Mouse (Mus musculus) ES-E14 (cell line): ENCODE measurements around the gene Dnajb6. TPM values are rescaled to one million over a fixed set of nuclear protein-coding genes. Genes with fewer than 3 reads are reported as not detected.

ENCODE experiments used
- DNase-seq: peaks from one replicate; pipeline ENCODE4 v3.0.0-alpha.2; 2013; ENCODE audit warnings: low read depth, low spot score
- H3K27ac ChIP-seq: 2 replicates; pipeline ENCODE4 v1.5.1; 2012; ENCODE audit warnings: low read depth, mild to moderate bottlenecking, low read length, moderate library complexity, mixed read lengths; ENCODE audit not compliant: poor library complexity, insufficient read depth, severe bottlenecking
- H3K36me3 ChIP-seq: 2 replicates; pipeline ENCODE4 v1.6.1; 2012; ENCODE audit warnings: mild to moderate bottlenecking, low read length, moderate library complexity, mixed read lengths; ENCODE audit not compliant: control insufficient read depth, poor library complexity, insufficient read depth, severe bottlenecking
- H3K4me1 ChIP-seq, 2 experiments: fragments of 150-350 bp in 1 of 2; sonication (generic) in 1 of 2; 2 replicates each; pipeline ENCODE4 v1.6.1; 2012; ENCODE audit warnings: low read length in 2 of 2, mild to moderate bottlenecking in 1 of 2, mixed read lengths in 1 of 2; ENCODE audit not compliant: control insufficient read depth in 2 of 2, insufficient read depth in 2 of 2, poor library complexity in 1 of 2
- H3K4me3 ChIP-seq, 2 experiments: fragments of 150-350 bp in 1 of 2; sonication (generic) in 1 of 2; 2 replicates each; pipeline ENCODE4 v1.5.1; 2012; ENCODE audit warnings: low read length in 2 of 2, low read depth in 1 of 2, mild to moderate bottlenecking in 1 of 2, mixed read lengths in 1 of 2; ENCODE audit not compliant: insufficient read depth in 1 of 2, poor library complexity in 1 of 2, severe bottlenecking in 1 of 2
- H3K9ac ChIP-seq: 2 replicates; pipeline ENCODE4 v1.6.1; 2012; ENCODE audit warnings: low read depth, mild to moderate bottlenecking, low read length, mixed read lengths; ENCODE audit not compliant: poor library complexity, insufficient read depth, severe bottlenecking
- H3K9me3 ChIP-seq: fragments of 150-350 bp; sonication (generic); 2 replicates; pipeline ENCODE4 v1.6.1; 2012; ENCODE audit warnings: low read depth, mild to moderate bottlenecking, low read length; ENCODE audit not compliant: control insufficient read depth, insufficient read depth
- CHD2 ChIP-seq: IDR thresholded peaks from 2 replicates; pipeline ENCODE4 v1.6.1; 2014; ENCODE audit warnings: mild to moderate bottlenecking, low read depth, low read length, inconsistent platforms
- HCFC1 ChIP-seq: IDR thresholded peaks from 2 replicates; pipeline ENCODE4 v1.6.1; 2012; ENCODE audit warnings: low read length, inconsistent platforms, borderline replicate concordance; ENCODE audit not compliant: insufficient read depth
- MAFK ChIP-seq: IDR thresholded peaks from 2 replicates; pipeline ENCODE4 v1.6.1; 2014; ENCODE audit warnings: mild to moderate bottlenecking, low read depth, low read length, inconsistent platforms; ENCODE audit not compliant: insufficient read depth
- ZC3H11A ChIP-seq: IDR thresholded peaks from 2 replicates; pipeline ENCODE4 v1.6.1; 2012; ENCODE audit warnings: low read depth, mild to moderate bottlenecking, inconsistent platforms, low read length, borderline replicate concordance
- ZNF384 ChIP-seq: IDR thresholded peaks from 2 replicates; pipeline ENCODE4 v1.6.1; 2012; ENCODE audit warnings: low read depth, low read length, inconsistent platforms
- in situ Hi-C, 2 experiments: fragments of 600-800 bp; cut with MboI; formaldehyde crosslinking; loops; one replicate each; pipeline ENCODE4 v1.15.1; 2025; ENCODE audit warnings: low sequenced_read_pairs in 2 of 2, inconsistent platforms in 1 of 2; ENCODE audit not compliant: unreplicated experiment in 2 of 2
- total RNA-seq: library from RNA; depleted of rRNA; stranded (reverse); fragments of 300-350 nt; gene quantifications from 2 replicates; pipeline ENCODE4 v1.2.3, GENCODE M21; 2012; rRNA removed

The Dnajb6 gene
- total RNA-seq, 1 experiment: 224 TPM

DNA sequence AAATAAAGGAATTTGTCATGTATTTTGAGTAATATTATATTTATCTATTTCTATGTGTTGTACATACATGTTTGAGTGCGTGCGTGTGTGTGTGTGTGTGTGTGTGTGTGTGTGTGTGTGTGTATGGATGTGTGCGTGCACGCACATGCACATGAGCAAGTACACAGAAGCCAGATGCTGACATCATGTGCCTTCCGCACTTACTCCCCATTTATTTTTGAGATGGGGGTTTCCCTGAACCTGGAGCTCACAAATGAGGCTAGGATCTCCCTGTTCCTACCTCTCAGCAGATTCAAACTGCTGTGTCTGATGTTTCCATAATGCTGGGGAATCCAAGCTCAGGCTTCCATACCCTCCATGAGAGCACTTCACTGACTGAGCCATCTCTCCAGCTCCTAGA is 126.9 kb downstream of the Dnajb6 start:
- DNase-seq: no peak
- no peak overlapping the region for H3K9ac ChIP-seq
- no peaks in the 10 kb centered on the region for H3K9me3 ChIP-seq
- no peak for TF ChIP-seq ZC3H11A
- TF ChIP-seq HCFC1: no peak
- no peak for TF ChIP-seq ZNF384
- no peak for TF ChIP-seq CHD2
- TF ChIP-seq MAFK: no peak
- no peak overlapping the region for H3K4me3 ChIP-seq
- H3K36me3 ChIP-seq: no peaks in the 10 kb centered on the region
- in situ Hi-C loops: no loop called here
- H3K4me1 ChIP-seq: no peaks in the 10 kb centered on the region
- no peak overlapping the region for H3K27ac ChIP-seq

DNA sequence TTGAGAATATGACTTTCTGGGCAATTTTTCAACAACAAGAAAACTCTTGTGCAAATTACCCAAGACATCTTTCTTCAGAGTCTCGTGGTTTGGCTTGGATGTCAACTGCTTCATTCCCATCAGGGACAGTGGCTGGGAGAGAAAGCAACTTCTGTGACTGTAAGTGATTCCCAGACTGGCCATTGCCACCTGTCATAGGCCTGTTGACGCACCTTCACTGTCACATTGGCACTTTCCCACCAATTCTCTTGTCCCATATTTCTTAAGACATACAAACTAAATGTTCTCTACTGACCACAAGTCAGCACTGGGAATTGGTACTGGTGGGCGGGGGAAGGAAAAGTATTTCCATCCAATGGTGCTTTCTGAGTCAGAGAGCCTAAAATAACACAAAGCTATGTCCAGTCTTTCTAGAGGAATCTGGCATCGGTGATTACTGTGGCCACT is 128.8 kb downstream of the Dnajb6 start:
- no peaks in the 10 kb centered on the region for H3K4me1 ChIP-seq
- no peak overlapping the region for H3K4me3 ChIP-seq
- H3K9me3 ChIP-seq: no peaks in the 10 kb centered on the region
- TF ChIP-seq ZC3H11A (no peak), MAFK (no peak), CHD2 (no peak), HCFC1 (no peak), ZNF384 (no peak)
- H3K27ac ChIP-seq: no peak overlapping the region
- no peak for DNase-seq
- no peak overlapping the region for H3K9ac ChIP-seq
- in situ Hi-C loops: no loop called here
- H3K36me3 ChIP-seq: no peaks in the 10 kb centered on the region

DNA sequence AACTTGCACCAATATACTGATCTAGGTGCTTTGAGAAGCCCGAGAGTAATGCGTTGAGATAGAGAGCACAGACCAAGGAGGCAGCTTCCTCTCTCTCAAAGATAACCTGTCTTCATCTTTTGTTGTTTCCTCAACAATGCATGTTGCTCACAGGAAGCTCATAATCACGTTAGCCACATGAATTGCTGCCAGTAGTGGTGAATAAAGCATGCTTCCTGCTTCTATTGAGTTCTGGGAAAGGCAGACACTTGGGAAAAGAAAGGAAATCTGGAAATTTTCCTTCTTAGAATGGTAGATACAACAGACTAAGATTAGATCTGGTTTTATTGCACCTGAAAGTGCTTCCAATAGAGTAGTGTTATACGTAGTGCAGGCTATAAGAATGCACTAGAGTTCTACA is 129.5 kb downstream of the Dnajb6 start:
- Histone ChIP-seq H3K4me1 (no peaks in the 10 kb centered on the region), H3K36me3 (no peaks in the 10 kb centered on the region), H3K27ac (no peak overlapping the region), H3K9ac (no peak overlapping the region), H3K9me3 (no peaks in the 10 kb centered on the region), H3K4me3 (no peak overlapping the region)
- no peak for DNase-seq
- TF ChIP-seq MAFK (no peak), CHD2 (no peak), ZC3H11A (no peak), ZNF384 (no peak), HCFC1 (no peak)
- in situ Hi-C loops: no loop called here

Other genes starting within 250 kb of the Dnajb6 start
- gene Ube3c, start 166.4 kb upstream of the Dnajb6 start, total RNA-seq: 45.5 and 55.9 TPM in 2 replicates
- gene Gm5129, start 248 bp downstream of the Dnajb6 start, total RNA-seq: not detected in 2 replicates